Mouse (Mus musculus): Measurements from ENCODE around the gene Arhgap10. TPM values are rescaled to one million over a fixed set of nuclear protein-coding genes. Genes with fewer than 3 reads are reported as not detected.

Arhgap10 gene
- total and polyA plus RNA-seq, 2 experiments from 2014 or later = 4.2 to 5.2 TPM

DNA sequence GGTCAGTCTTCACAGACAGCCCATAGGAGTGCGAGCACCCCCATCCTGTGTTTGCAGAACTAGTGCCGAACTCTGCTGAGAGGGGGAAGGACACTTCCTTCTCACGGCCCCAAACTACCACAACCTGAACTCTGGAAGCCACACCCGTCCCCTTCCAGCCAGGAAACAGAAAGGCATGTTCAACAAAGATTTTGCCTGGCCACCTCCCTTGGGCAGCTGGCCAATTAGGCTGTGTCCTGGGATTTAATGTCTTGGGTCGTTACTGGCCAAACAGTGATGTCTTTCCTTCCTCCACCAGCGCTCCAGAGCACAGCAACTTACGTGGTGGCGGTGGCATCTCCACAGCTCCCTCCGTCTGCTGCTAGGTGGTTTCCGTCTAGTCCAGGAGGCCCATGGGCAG lies 240.9 kb downstream of the Arhgap10 start:
- H3K4me1 ChIP-seq (ENCODE audit: insufficient read depth, low read length) = no peaks in the 10 kb centered on the region
- no peak for DNase-seq (ENCODE audit: low spot score)
- no peak overlapping the region for H3K4me3 ChIP-seq (ENCODE audit: low read length)
- H3K4me2 ChIP-seq (ENCODE audit: low read depth, low read length) = no peak overlapping the region
- no peaks in the 10 kb centered on the region for H3K36me3 ChIP-seq (ENCODE audit: insufficient read depth, low read length)
- no peak overlapping the region for H3K9ac ChIP-seq (replicated peaks; ENCODE audit: low read length)
- H3K27ac ChIP-seq = no peak overlapping the region
- H3K27me3 ChIP-seq (ENCODE audit: insufficient read depth, low read length) = no peaks in the 10 kb centered on the region
- ATAC-seq = no peak
- TF ChIP-seq CTCF (IDR thresholded peaks at IDR 0.05; ENCODE audit: low read depth) = no peak
- no peaks in the 10 kb centered on the region for H3K9me3 ChIP-seq (ENCODE audit: low read length)
- 86% methylated on average over 10 of the region's 10 CpGs for WGBS

DNA sequence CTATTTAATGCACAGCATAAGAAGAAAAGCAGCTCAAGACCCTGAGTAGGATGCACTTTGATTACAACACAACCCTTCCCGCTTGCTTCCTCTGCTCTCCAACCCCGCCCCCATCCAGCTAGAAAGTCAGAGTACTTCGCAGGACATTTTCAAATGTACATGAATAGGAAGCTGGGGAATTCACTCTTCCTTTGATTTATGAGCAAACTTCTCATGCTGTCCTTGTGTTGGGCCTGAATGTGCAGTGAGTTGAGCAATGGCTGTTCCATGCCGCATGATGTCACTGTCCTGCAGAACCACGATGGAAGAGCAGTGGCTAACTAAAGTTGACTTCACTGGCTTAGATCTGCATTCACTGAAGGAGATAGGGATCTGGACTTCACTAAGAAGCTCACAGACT lies 242.2 kb downstream of the Arhgap10 start:
- Histone ChIP-seq H3K9me3 (ENCODE audit: low read length) (no peaks in the 10 kb centered on the region), H3K27me3 (ENCODE audit: insufficient read depth, low read length) (no peaks in the 10 kb centered on the region), H3K4me2 (ENCODE audit: low read depth, low read length) (no peak overlapping the region), H3K9ac (replicated peaks; ENCODE audit: low read length) (no peak overlapping the region), H3K36me3 (ENCODE audit: insufficient read depth, low read length) (no peaks in the 10 kb centered on the region), H3K4me3 (ENCODE audit: low read length) (no peak overlapping the region), H3K27ac (no peak overlapping the region), H3K4me1 (ENCODE audit: insufficient read depth, low read length) (no peaks in the 10 kb centered on the region)
- no peak for TF ChIP-seq CTCF (IDR thresholded peaks at IDR 0.05; ENCODE audit: low read depth)
- ATAC-seq (no peak), DNase-seq (ENCODE audit: low spot score) (no peak)
- 88% methylated on average over 5 of the region's 5 CpGs for WGBS

DNA sequence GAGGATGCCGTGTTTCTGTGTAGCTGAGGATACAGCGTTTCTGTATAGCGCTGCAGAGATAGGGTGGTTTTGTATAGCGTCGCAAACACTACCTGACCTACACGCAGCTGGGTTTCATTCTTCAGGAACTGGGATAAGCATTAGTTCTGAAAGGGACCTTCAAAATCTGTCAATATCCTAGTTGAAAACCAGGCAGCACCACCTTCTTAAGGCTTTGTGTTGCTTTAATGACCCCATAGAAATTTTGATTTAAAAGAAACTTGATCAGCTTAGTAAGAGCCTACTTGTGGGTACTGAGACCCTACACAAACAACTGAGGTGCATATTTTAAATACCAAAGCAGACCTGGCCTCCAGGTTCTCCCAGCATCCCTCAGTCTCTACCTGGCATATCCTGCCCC lies 245.6 kb downstream of the Arhgap10 start:
- no peak overlapping the region for H3K4me3 ChIP-seq (ENCODE audit: low read length)
- no peaks in the 10 kb centered on the region for H3K4me1 ChIP-seq (ENCODE audit: insufficient read depth, low read length)
- no peak for TF ChIP-seq CTCF (IDR thresholded peaks at IDR 0.05; ENCODE audit: low read depth)
- H3K36me3 ChIP-seq (ENCODE audit: insufficient read depth, low read length) = no peaks in the 10 kb centered on the region
- H3K4me2 ChIP-seq (ENCODE audit: low read depth, low read length) = no peak overlapping the region
- no peaks in the 10 kb centered on the region for H3K27me3 ChIP-seq (ENCODE audit: insufficient read depth, low read length)
- no peak overlapping the region for H3K9ac ChIP-seq (replicated peaks; ENCODE audit: low read length)
- no peak overlapping the region for H3K27ac ChIP-seq
- 91% methylated on average over 6 of the region's 6 CpGs for WGBS
- no peak for ATAC-seq
- no peak for DNase-seq (ENCODE audit: low spot score)
- 0 out of 2 replicates have a peak, but pooled peaks cover 3% of the 10 kb centered on the region for H3K9me3 ChIP-seq (ENCODE audit: low read length)

DNA sequence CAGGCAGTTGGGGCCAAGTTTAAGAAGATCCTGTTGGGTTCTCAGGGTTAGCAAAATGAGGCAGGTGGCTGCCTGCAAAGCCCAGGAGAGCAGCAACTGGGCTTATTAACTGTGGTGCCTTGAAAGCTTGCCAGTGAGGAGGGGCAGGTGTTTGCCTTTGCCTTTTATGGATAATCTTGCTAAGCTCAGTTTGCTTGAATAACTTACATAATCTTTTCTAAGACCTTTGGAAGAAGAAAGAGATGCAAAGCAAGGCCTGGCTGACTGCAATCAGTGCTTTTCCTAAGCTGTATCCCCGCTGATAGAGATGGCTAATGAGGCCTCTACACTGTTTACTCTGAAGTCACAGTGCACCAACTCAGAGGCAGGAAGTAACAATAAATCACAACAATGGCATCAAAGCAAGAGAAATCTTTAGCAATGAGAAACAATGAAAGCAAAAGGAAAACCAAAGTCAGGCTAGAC lies 249.8 kb downstream of the Arhgap10 start:
- no peak overlapping the region for H3K4me2 ChIP-seq (ENCODE audit: low read depth, low read length)
- ATAC-seq = no peak
- no peak overlapping the region for H3K27ac ChIP-seq
- H3K9ac ChIP-seq (replicated peaks; ENCODE audit: low read length) = no peak overlapping the region
- H3K27me3 ChIP-seq (ENCODE audit: insufficient read depth, low read length) = no peaks in the 10 kb centered on the region
- H3K4me3 ChIP-seq (ENCODE audit: low read length) = no peak overlapping the region
- DNase-seq (ENCODE audit: low spot score) = no peak
- H3K9me3 ChIP-seq (ENCODE audit: low read length) = 0 out of 2 replicates have a peak, but pooled peaks cover 3% of the 10 kb centered on the region
- H3K4me1 ChIP-seq (ENCODE audit: insufficient read depth, low read length) = no peaks in the 10 kb centered on the region
- WGBS = 54% methylated on average over 1 of the region's 1 CpGs
- TF ChIP-seq CTCF (IDR thresholded peaks at IDR 0.05; ENCODE audit: low read depth) = no peak
- no peaks in the 10 kb centered on the region for H3K36me3 ChIP-seq (ENCODE audit: insufficient read depth, low read length)

DNA sequence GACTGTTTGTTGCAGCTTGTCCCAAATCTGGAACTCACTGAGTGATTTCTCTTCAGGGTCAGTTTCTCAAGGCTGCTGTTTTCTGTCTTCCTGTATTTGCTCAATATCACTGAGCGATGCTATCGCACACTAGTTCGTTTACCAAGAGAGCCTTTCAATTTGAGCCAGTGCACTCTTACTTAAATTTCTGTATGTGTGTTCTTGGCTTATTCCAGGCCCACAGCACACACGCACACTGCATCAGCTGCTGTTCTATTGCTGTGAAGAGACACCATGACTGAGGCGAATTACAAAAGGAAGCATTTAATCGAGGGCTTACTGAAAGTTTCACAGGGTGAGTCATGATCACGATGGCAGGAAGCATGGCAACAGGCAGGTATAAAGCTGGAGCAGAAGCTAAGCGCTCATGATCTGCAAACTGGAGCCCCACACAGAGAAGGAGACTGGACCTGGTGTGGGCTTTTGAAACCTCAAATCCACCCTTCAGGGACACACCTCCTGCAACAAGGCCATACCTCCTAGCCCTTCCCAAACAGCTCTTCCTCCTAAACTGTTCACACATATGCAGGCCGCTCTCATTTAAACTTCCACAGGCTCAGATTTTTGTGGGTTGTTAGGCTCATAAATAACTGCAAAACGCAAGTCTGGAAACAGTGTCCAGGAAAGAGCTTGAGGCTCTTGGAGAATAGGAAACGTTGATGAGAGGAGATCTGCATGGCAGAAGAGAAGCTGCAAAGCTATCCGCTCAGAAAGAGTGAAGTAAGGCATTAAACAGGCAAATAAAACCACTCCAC lies 255.3 kb downstream of the Arhgap10 start:
- no peaks in the 10 kb centered on the region for H3K27me3 ChIP-seq (ENCODE audit: insufficient read depth, low read length)
- no peak for DNase-seq (ENCODE audit: low spot score)

DNA sequence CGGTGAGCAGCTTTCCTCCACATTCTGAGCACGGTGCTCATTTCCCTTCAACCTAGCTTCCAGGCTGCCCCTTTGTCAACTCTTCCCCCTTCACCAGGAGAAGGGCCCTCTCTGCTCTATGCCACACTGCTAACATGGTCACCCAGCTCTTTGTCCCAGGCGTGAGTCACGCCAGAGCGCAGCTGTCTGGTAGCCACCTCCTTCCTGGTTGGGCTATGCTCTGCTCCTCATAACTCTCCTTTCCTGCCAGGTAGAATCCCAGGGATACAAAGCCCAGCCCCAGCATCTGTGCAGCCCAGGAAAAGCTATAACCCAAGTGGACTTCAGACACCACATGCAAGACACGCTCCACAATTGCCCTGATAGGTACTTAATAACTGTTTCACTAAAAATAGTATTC lies 256.5 kb downstream of the Arhgap10 start:
- ATAC-seq = no peak
- Histone ChIP-seq H3K27ac (no peak overlapping the region), H3K27me3 (ENCODE audit: insufficient read depth, low read length) (no peaks in the 10 kb centered on the region), H3K9me3 (ENCODE audit: low read length) (no peaks in the 10 kb centered on the region), H3K36me3 (ENCODE audit: insufficient read depth, low read length) (no peaks in the 10 kb centered on the region), H3K4me1 (ENCODE audit: insufficient read depth, low read length) (no peaks in the 10 kb centered on the region), H3K4me3 (ENCODE audit: low read length) (no peak overlapping the region), H3K9ac (replicated peaks; ENCODE audit: low read length) (no peak overlapping the region), H3K4me2 (ENCODE audit: low read depth, low read length) (no peak overlapping the region)
- no peak for TF ChIP-seq CTCF (IDR thresholded peaks at IDR 0.05; ENCODE audit: low read depth)
- 89% methylated on average over 6 of the region's 6 CpGs for WGBS
- DNase-seq (ENCODE audit: low spot score) = no peak

More for the DNA sequence above, 255.3 kb downstream of the Arhgap10 start:
- no peaks in the 10 kb centered on the region for H3K9me3 ChIP-seq (ENCODE audit: low read length)
- H3K4me1 ChIP-seq (ENCODE audit: insufficient read depth, low read length) = no peaks in the 10 kb centered on the region
- H3K9ac ChIP-seq (replicated peaks; ENCODE audit: low read length) = no peak overlapping the region
- H3K27ac ChIP-seq = no peak overlapping the region
- WGBS = 83% methylated on average over 12 of the region's 12 CpGs
- H3K4me3 ChIP-seq (ENCODE audit: low read length) = no peak overlapping the region
- no peak overlapping the region for H3K4me2 ChIP-seq (ENCODE audit: low read depth, low read length)
- no peaks in the 10 kb centered on the region for H3K36me3 ChIP-seq (ENCODE audit: insufficient read depth, low read length)
- no peak for ATAC-seq
- no peak for TF ChIP-seq CTCF (IDR thresholded peaks at IDR 0.05; ENCODE audit: low read depth)

DNA sequence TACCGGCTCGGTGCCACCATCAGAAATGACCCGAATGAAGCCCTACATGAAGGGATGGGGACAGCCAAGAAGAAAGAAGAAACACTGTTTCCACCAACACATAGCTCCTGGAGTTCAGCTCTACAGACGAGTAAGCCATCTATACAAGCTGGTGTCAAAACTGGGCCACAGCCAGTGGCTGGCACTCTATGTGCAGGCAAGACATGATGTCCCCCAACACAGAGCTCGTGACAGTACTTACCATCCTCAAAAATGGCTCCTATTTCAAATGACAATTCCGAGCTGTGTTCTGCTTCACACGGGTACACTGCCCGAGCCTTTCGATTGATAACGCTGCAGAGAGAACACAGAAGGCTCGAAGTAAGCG lies 260.7 kb downstream of the Arhgap10 start:
- TF ChIP-seq CTCF (IDR thresholded peaks at IDR 0.05; ENCODE audit: low read depth) = no peak
- Histone ChIP-seq H3K27ac (no peak overlapping the region; the same call in 1 of the 2 replicates), H3K9me3 (ENCODE audit: low read length) (no peaks in the 10 kb centered on the region), H3K4me3 (ENCODE audit: low read length) (no peak overlapping the region), H3K9ac (replicated peaks; ENCODE audit: low read length) (no peak overlapping the region), H3K4me1 (ENCODE audit: insufficient read depth, low read length) (no peaks in the 10 kb centered on the region), H3K27me3 (ENCODE audit: insufficient read depth, low read length) (no peaks in the 10 kb centered on the region), H3K4me2 (ENCODE audit: low read depth, low read length) (no peak overlapping the region), H3K36me3 (ENCODE audit: insufficient read depth, low read length) (no peaks in the 10 kb centered on the region)
- ATAC-seq (peak; percentile 1; the same call in 1 of the 2 replicates), DNase-seq (ENCODE audit: low spot score) (no peak)
- 91% methylated on average over 12 of the region's 12 CpGs for WGBS
